Mouse (Mus musculus) large intestine, adult 2 months (tissue): Measurements from ENCODE around the gene Pik3cd. TPM values are rescaled to one million over a fixed set of nuclear protein-coding genes. Genes with fewer than 3 reads are reported as not detected.

Experiments used
- polyA plus RNA-seq: library from polyadenylated mRNA; depleted of rRNA; stranded (reverse); fragments of >200 nt; gene quantifications from 2 replicates; pipeline ENCODE4 v1.2.3, GENCODE M21; 2012; rRNA removed

Gene Pik3cd
- polyA plus RNA-seq, 1 experiment: 11.4 TPM

Other genes with a start within 250 kb of the Pik3cd start
- 9.4 and 10.4 TPM in 2 replicates for gene Rbp7, start 247.6 kb downstream of the Pik3cd start, polyA plus RNA-seq
- gene Tmem274, start 225.2 kb downstream of the Pik3cd start, polyA plus RNA-seq: not detected in 2 replicates
- gene Nmnat1, start 217.4 kb downstream of the Pik3cd start, polyA plus RNA-seq: 7.1 and 11.6 TPM in 2 replicates
- 13.0 and 26.3 TPM in 2 replicates for gene Lzic, start 217.3 kb downstream of the Pik3cd start, polyA plus RNA-seq
- 22.5 and 27.7 TPM in 2 replicates for gene Ctnnbip1, start 184.3 kb downstream of the Pik3cd start, polyA plus RNA-seq
- 51.5 and 58.3 TPM in 2 replicates for gene Clstn1, start 116.1 kb downstream of the Pik3cd start, polyA plus RNA-seq
- gene Tmem201, start 35.5 kb upstream of the Pik3cd start, polyA plus RNA-seq: 15.3 and 19.3 TPM in 2 replicates
- gene Slc25a33, start 71.7 kb upstream of the Pik3cd start, polyA plus RNA-seq: 5.2 and 5.6 TPM in 2 replicates